Mouse (Mus musculus): ENCODE data around the gene Il16.
"Not testable (repeated sequence)": the region's sequence is repeated elsewhere in the genome, so short reads cannot be mapped to it uniquely, and the experiment has no call there.

Il16 gene

GRCm38 (mm10) chr7:83737914-83738490 is 7.5 kb downstream of the Il16 start:
- in situ Hi-C loops (cut with MboI; ENCODE audit: unreplicated experiment in 2 of 2) = no loop called here

GRCm38 (mm10) chr7:83736341-83737115 is 9.0 kb downstream of the Il16 start:
- in situ Hi-C loops (cut with MboI; ENCODE audit: unreplicated experiment in 2 of 2) = no loop called here

- in situ Hi-C loops (cut with MboI; ENCODE audit: unreplicated experiment in 2 of 2) = no loop called here
These were observed 10.3 kb downstream of the Il16 start for GRCm38 (mm10) chr7:83735108-83735781.

- in situ Hi-C loops (cut with MboI; ENCODE audit: unreplicated experiment in 2 of 2) = no loop called here
These were observed 10.8 kb downstream of the Il16 start for GRCm38 (mm10) chr7:83734671-83735082.

GRCm38 (mm10) chr7:83734246-83734645 is 11.3 kb downstream of the Il16 start:
- in situ Hi-C loops (cut with MboI; ENCODE audit: unreplicated experiment in 2 of 2) = no loop called here

- in situ Hi-C loops (cut with MboI; ENCODE audit: unreplicated experiment in 2 of 2) = no loop called here
These were observed 12.7 kb downstream of the Il16 start for GRCm38 (mm10) chr7:83732781-83733180.

- in situ Hi-C loops (cut with MboI; ENCODE audit: unreplicated experiment in 2 of 2) = no loop called here
These were observed 13.4 kb downstream of the Il16 start for GRCm38 (mm10) chr7:83731961-83732666.

- in situ Hi-C loops (cut with MboI; ENCODE audit: unreplicated experiment in 2 of 2) = no loop called here
These were observed 14.2 kb downstream of the Il16 start for GRCm38 (mm10) chr7:83731297-83731696.

GRCm38 (mm10) chr7:83726936-83727632 is 18.4 kb downstream of the Il16 start:
- in situ Hi-C loops (cut with MboI; ENCODE audit: unreplicated experiment in 2 of 2) = no loop called here

- in situ Hi-C loops (cut with MboI; ENCODE audit: unreplicated experiment in 2 of 2) = no loop called here
These were observed 19.7 kb downstream of the Il16 start for GRCm38 (mm10) chr7:83725801-83726200.

GRCm38 (mm10) chr7:83724541-83724940 is 21.0 kb downstream of the Il16 start:
- in situ Hi-C loops (cut with MboI; ENCODE audit: unreplicated experiment in 2 of 2) = no loop called here

GRCm38 (mm10) chr7:83723954-83724353 is 21.6 kb downstream of the Il16 start:
- in situ Hi-C loops (cut with MboI; ENCODE audit: unreplicated experiment in 2 of 2) = no loop called here

GRCm38 (mm10) chr7:83723221-83723620 is 22.3 kb downstream of the Il16 start:
- in situ Hi-C loops (cut with MboI; ENCODE audit: unreplicated experiment in 2 of 2) = no loop called here

GRCm38 (mm10) chr7:83722485-83722884 is 23.0 kb downstream of the Il16 start:
- in situ Hi-C loops (cut with MboI; ENCODE audit: unreplicated experiment in 2 of 2) = no loop called here

- in situ Hi-C loops (cut with MboI; ENCODE audit: unreplicated experiment in 2 of 2) = no loop called here
These were observed 25.3 kb downstream of the Il16 start for GRCm38 (mm10) chr7:83720231-83720630.

- in situ Hi-C loops (cut with MboI; ENCODE audit: unreplicated experiment in 2 of 2) = no loop called here
These were observed 28.4 kb downstream of the Il16 start for GRCm38 (mm10) chr7:83717021-83717725.

- in situ Hi-C loops (cut with MboI; ENCODE audit: unreplicated experiment in 2 of 2) = no loop called here
These were observed 31.9 kb downstream of the Il16 start for GRCm38 (mm10) chr7:83713639-83714038.

GRCm38 (mm10) chr7:83711676-83712259 is 33.8 kb downstream of the Il16 start:
- in situ Hi-C loops (cut with MboI; ENCODE audit: unreplicated experiment in 2 of 2) = not testable (repeated sequence)

- in situ Hi-C loops (cut with MboI; ENCODE audit: unreplicated experiment in 2 of 2) = no loop called here
These were observed 42.3 kb downstream of the Il16 start for GRCm38 (mm10) chr7:83703046-83703775.

Data from v-Abl transformed pro-B cells (cell line).